Comparison of ENCODE assay signal across 23 mouse cellular contexts in the genomic region with DNA sequence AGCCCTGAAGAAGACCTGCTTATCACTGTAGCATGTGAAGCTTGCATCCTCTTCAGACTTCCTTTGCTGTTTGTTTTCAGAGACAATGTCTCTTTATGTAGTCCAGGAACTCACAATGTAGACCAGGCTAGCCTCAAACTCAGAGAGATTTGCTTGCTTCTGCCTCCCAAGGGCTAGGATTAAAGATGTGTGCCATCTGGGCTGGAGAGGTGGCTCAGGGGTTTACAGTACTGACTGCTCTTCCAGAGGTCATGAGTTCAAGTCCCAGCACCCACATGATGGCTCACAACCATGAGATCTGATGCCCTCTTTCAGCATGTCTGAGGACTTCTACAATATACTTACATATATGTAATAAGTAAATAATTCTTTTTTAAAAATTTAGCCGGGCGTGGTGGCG. TPM values are rescaled to one million over a fixed set of nuclear protein-coding genes. Genes with fewer than 3 reads are reported as not detected.
DNase-seq lines count a peak whose midpoint lies in the region; ATAC-seq and TF ChIP-seq lines count a peak whose summit lies in the region.
"Had no signal": no experiment of that assay in that cellular context is flagged by ENCODE, and none has a peak within 500 bp of the region (broad histone marks: within the 10 kb centered on the region; RNA-seq: fewer than 3 reads in every experiment).

No protein-coding gene starts in this region.

- TF ChIP-seq CTCF in CH12.LX (conservative IDR thresholded peaks at IDR 0.05 in 1 of 2, IDR thresholded peaks at IDR 0.05 in 1 of 2; ENCODE audit: low read depth in 2 of 2, low read length in 2 of 2): no peak

- H3K9ac ChIP-seq in CH12.LX (ENCODE audit: insufficient read depth, low read depth): no peak overlapping the region
- H3K9ac ChIP-seq in ES-E14 (ENCODE audit: insufficient read depth, low read depth, low read length, poor library complexity, severe bottlenecking): peak overlapping the region; percentile 9; the same call in 1 of the 2 replicates
- H3K9ac ChIP-seq: embryonic facial prominence, embryonic 12.5 days; forebrain, embryonic 13.5 days; forebrain, embryonic 15.5 days; forebrain, postnatal 0 days had no signal

- dilution Hi-C loops in CH12.LX (cut with MboI; ENCODE audit: extremely low pct_ligation_motif_present, extremely low pct_unique_long_range_greater_than_20kb, low sequenced_read_pairs): no loop called here

- H3K27ac ChIP-seq in CH12.LX (ENCODE audit: insufficient read depth, low read depth) (no peak overlapping the region), ES-E14 (ENCODE audit: insufficient read depth, low read depth, low read length, poor library complexity, severe bottlenecking) (peak overlapping the region; percentile 29; the same call in 1 of the 2 replicates)
- H3K27ac ChIP-seq: embryonic facial prominence, embryonic 10.5 days; embryonic facial prominence, embryonic 12.5 days; forebrain, embryonic 13.5 days; forebrain, embryonic 15.5 days had no signal

- no peak for TF ChIP-seq EP300 in CH12.LX (IDR thresholded peaks at IDR 0.05; ENCODE audit: low read length)

- no peaks in the 10 kb centered on the region for H3K9me3 ChIP-seq in megakaryocyte, embryonic 14.5 days
- H3K9me3 ChIP-seq in CH12.LX (replicated peaks; ENCODE audit: low read length): no peaks in the 10 kb centered on the region
- H3K9me3 ChIP-seq in ES-E14 (ENCODE audit: control insufficient read depth, insufficient read depth, low read depth, low read length): no peaks in the 10 kb centered on the region
- H3K9me3 ChIP-seq: embryonic facial prominence, embryonic 10.5 days; embryonic facial prominence, embryonic 12.5 days; forebrain, embryonic 13.5 days; forebrain, embryonic 15.5 days had no signal

- no peaks in the 10 kb centered on the region for H3K36me3 ChIP-seq in megakaryocyte, embryonic 14.5 days (replicated peaks; ENCODE audit: low read length)
- H3K36me3 ChIP-seq in CH12.LX (replicated peaks in 1 of 2; ENCODE audit: control insufficient read depth in 1 of 2, insufficient read depth in 1 of 2, low read length in 1 of 2) (no peaks in the 10 kb centered on the region), ES-E14 (ENCODE audit: control insufficient read depth, insufficient read depth, low read length, poor library complexity, severe bottlenecking) (peaks cover 2% of the 10 kb centered on the region; the same call in 1 of the 2 replicates)
- H3K36me3 ChIP-seq: embryonic facial prominence, embryonic 10.5 days; embryonic facial prominence, embryonic 12.5 days; forebrain, embryonic 15.5 days had no signal

- in situ Hi-C loops in CH12.LX (cut with MboI; ENCODE audit: low pct_ligation_motif_present, low pct_unique_long_range_greater_than_20kb, low sequenced_read_pairs): no loop called here
- in situ Hi-C loops in ES-E14 (cut with MboI; ENCODE audit: low sequenced_read_pairs in 2 of 2, unreplicated experiment in 2 of 2): loop anchor here in 1 of 2 experiments (25.0 kb wide), 1 partner anchor 398 kb away; a partner anchor contains a TSS

- no peak for DNase-seq in CH12.LX (ENCODE audit: extremely low read depth)
- no peak for DNase-seq in ES-E14 (ENCODE audit: low read depth, low spot score)
- DNase-seq in frontal cortex, adult 2 months (ENCODE audit: extremely low spot score in 1 of 2, low spot score in 1 of 2): no peak
- DNase-seq in adrenal gland, adult 18-20 months (ENCODE audit: low spot score in 2 of 2): no peak
- DNase-seq: adrenal gland, adult 2 months; adrenal gland, postnatal 10 days; adrenal gland, postnatal 25 days; B cell, adult 2 months; cerebellum, adult 11 months; cerebellum, adult 18-20 months; cerebellum, adult 9-10 months; cerebellum, postnatal 10 days; cerebellum, postnatal 25 days; forebrain, postnatal 0 days had no signal

- H3K4me3 ChIP-seq in megakaryocyte, embryonic 14.5 days (replicated peaks): peak overlapping the region; percentile 66
- H3K4me3 ChIP-seq in CH12.LX (replicated peaks in 1 of 3; ENCODE audit: low read depth in 2 of 3, low read length in 2 of 3, poor library complexity in 1 of 3): no peak overlapping the region
- no peak overlapping the region for H3K4me3 ChIP-seq in ES-E14 (ENCODE audit: insufficient read depth in 1 of 2, low read depth in 1 of 2, low read length in 2 of 2, poor library complexity in 1 of 2, severe bottlenecking in 1 of 2)
- H3K4me3 ChIP-seq: embryonic facial prominence, embryonic 10.5 days; embryonic facial prominence, embryonic 12.5 days; forebrain, embryonic 13.5 days; forebrain, embryonic 15.5 days had no signal

- ATAC-seq in megakaryocyte, adult 5-6 weeks (ENCODE audit: poor library complexity, severe bottlenecking): no peak
- ATAC-seq: activated CD4-positive, CD25-positive, alpha-beta regulatory T cell, adult 4 months; CD4-positive, CD25-positive, alpha-beta regulatory T cell, adult 4 months; forebrain, embryonic 13.5 days; forebrain, embryonic 15.5 days; forebrain, postnatal 0 days; Patski had no signal

- no peaks in the 10 kb centered on the region for H3K79me2 ChIP-seq in CH12.LX (replicated peaks; ENCODE audit: control insufficient read depth, extremely low read depth, insufficient read depth, poor library complexity, severe bottlenecking)

- TF ChIP-seq RAD21 in CH12.LX (IDR thresholded peaks at IDR 0.05; ENCODE audit: low read depth, low read length): no peak

- TF ChIP-seq POLR2A in CH12.LX (IDR thresholded peaks at IDR 0.05; ENCODE audit: low read depth, low read length): no peak

- no peak overlapping the region for H3K4me2 ChIP-seq in CH12.LX (ENCODE audit: insufficient read depth, low read depth, poor library complexity, severe bottlenecking)
- H3K4me2 ChIP-seq: embryonic facial prominence, embryonic 12.5 days; forebrain, embryonic 13.5 days; forebrain, embryonic 15.5 days had no signal

- peaks cover 6% of the 10 kb centered on the region for H3K27me3 ChIP-seq in megakaryocyte, embryonic 14.5 days (replicated peaks)
- peaks cover 10% of the 10 kb centered on the region for H3K27me3 ChIP-seq in CH12.LX (replicated peaks)
- H3K27me3 ChIP-seq: embryonic facial prominence, embryonic 12.5 days; forebrain, embryonic 13.5 days; forebrain, embryonic 15.5 days; Patski had no signal

- H3K4me1 ChIP-seq in megakaryocyte, embryonic 14.5 days: peaks cover 48% of the 10 kb centered on the region
- H3K4me1 ChIP-seq in CH12.LX (ENCODE audit: control insufficient read depth in 1 of 2, insufficient read depth in 2 of 2) (peaks cover 0 to 17% of the 10 kb centered on the region in 2 experiments; a peak in 2 of 4 replicates), ES-E14 (ENCODE audit: control insufficient read depth in 2 of 2, insufficient read depth in 2 of 2, low read length in 2 of 2, poor library complexity in 1 of 2) (peaks cover 16 to 20% of the 10 kb centered on the region in 2 experiments)

TF ChIP-seq in CH12.LX, 34 proteins besides CTCF, POLR2A, EP300 and RAD21 (continues in another document):
- TF ChIP-seq E2F4 (IDR thresholded peaks at IDR 0.05; ENCODE audit: insufficient replicate concordance, low read depth, low read length) (no peak), ZMIZ1 (IDR thresholded peaks at IDR 0.05; ENCODE audit: low read depth, low read length) (no peak), HCFC1 (IDR thresholded peaks at IDR 0.05; ENCODE audit: low read depth, low read length) (no peak), ZNF384 (IDR thresholded peaks at IDR 0.05; ENCODE audit: low read depth, low read length) (no peak)

TF ChIP-seq in ES-E14, 5 proteins besides CTCF, POLR2A, EP300 and RAD21 (continues in another document):
- TF ChIP-seq MAFK (IDR thresholded peaks at IDR 0.05; ENCODE audit: insufficient read depth, low read depth, low read length) (no peak), CHD2 (IDR thresholded peaks at IDR 0.05; ENCODE audit: low read depth, low read length) (no peak), ZNF384 (IDR thresholded peaks at IDR 0.05; ENCODE audit: low read depth, low read length) (no peak), ZC3H11A (IDR thresholded peaks at IDR 0.05; ENCODE audit: borderline replicate concordance, low read depth, low read length) (no peak)

RNA-seq across cellular contexts. Expression of a gene that starts 5.6 kb away (rescaled TPM):
- 2.1 and 2.3 TPM in 2 replicates for polyA plus RNA-seq in megakaryocyte, embryonic 14.5 days (2012; ENCODE audit: insufficient read depth, low replicate concordance)
- 1.5 and 1.6 TPM in 2 replicates for total RNA-seq in megakaryocyte, adult 5-6 weeks (2015)
- total RNA-seq in megakaryocyte, adult 5-6 weeks (2017): 1.4 and 1.6 TPM in 2 replicates
- total RNA-seq in CH12.LX (2012; rRNA removed) (5.5 and 9.8 TPM in 2 replicates), CH12.LX (2014; rRNA removed) (5.8 and 7.1 TPM in 2 replicates), ES-E14 (2012; rRNA removed) (14.9 and 23.5 TPM in 2 replicates)
- 9.1 and 11.0 TPM in 2 replicates for polyA plus RNA-seq in CH12.LX (2012; ENCODE audit: insufficient read length, low read depth)
- polyA plus RNA-seq in frontal cortex, adult 2 months (2012; rRNA removed): 14.0 and 14.2 TPM in 2 replicates
- total RNA-seq in adrenal gland, adult 18-20 months (2021): 1 to 10 TPM in 1 of 2 experiments, under 1 TPM in 1; 0.86 to 1.2 TPM

RNA-seq across cellular contexts. Expression of a gene that starts 14.9 kb away (rescaled TPM):
- 1.0 and 4.3 TPM in 2 replicates for polyA plus RNA-seq in megakaryocyte, embryonic 14.5 days (2012; ENCODE audit: insufficient read depth, low replicate concordance)
- 3.3 and 4.5 TPM in 2 replicates for total RNA-seq in megakaryocyte, adult 5-6 weeks (2015)
- 5.5 and 6.2 TPM in 2 replicates for total RNA-seq in megakaryocyte, adult 5-6 weeks (2017)
- total RNA-seq in CH12.LX (2012; rRNA removed) (7.8 and 9.1 TPM in 2 replicates), CH12.LX (2014; rRNA removed) (3.7 and 3.8 TPM in 2 replicates), ES-E14 (2012; rRNA removed) (5.4 and 8.0 TPM in 2 replicates)
- 8.1 and 9.2 TPM in 2 replicates for polyA plus RNA-seq in CH12.LX (2012; ENCODE audit: insufficient read length, low read depth)
- polyA plus RNA-seq in frontal cortex, adult 2 months (2012; rRNA removed): 7.7 and 7.8 TPM in 2 replicates
- 10 to 100 TPM; 12.6 to 13.4 TPM for total RNA-seq in adrenal gland, adult 18-20 months (2021)

RNA-seq across cellular contexts. Expression of a gene that starts 53.8 kb away (rescaled TPM):
- 11.5 and 21.2 TPM in 2 replicates for polyA plus RNA-seq in megakaryocyte, embryonic 14.5 days (2012; ENCODE audit: insufficient read depth, low replicate concordance)
- total RNA-seq in megakaryocyte, adult 5-6 weeks (2015): 20.3 and 31.8 TPM in 2 replicates
- total RNA-seq in megakaryocyte, adult 5-6 weeks (2017): 32.5 and 36.4 TPM in 2 replicates
- total RNA-seq in CH12.LX (2012; rRNA removed) (135 and 161 TPM in 2 replicates), CH12.LX (2014; rRNA removed) (164 and 167 TPM in 2 replicates), ES-E14 (2012; rRNA removed) (77.6 and 86.5 TPM in 2 replicates)
- 114 and 131 TPM in 2 replicates for polyA plus RNA-seq in CH12.LX (2012; ENCODE audit: insufficient read length, low read depth)
- polyA plus RNA-seq in frontal cortex, adult 2 months (2012; rRNA removed): 106 TPM in 2 replicates
- 10 to 100 TPM; 36.2 to 40.4 TPM for total RNA-seq in adrenal gland, adult 18-20 months (2021)

RNA-seq across cellular contexts. Expression of a gene that starts 53.9 kb away (rescaled TPM):
- 4.0 and 4.3 TPM in 2 replicates for polyA plus RNA-seq in megakaryocyte, embryonic 14.5 days (2012; ENCODE audit: insufficient read depth, low replicate concordance)
- total RNA-seq in megakaryocyte, adult 5-6 weeks (2015): 3.1 and 3.7 TPM in 2 replicates
- 3.5 and 5.0 TPM in 2 replicates for total RNA-seq in megakaryocyte, adult 5-6 weeks (2017)
- 6.7 and 7.5 TPM in 2 replicates for total RNA-seq in CH12.LX (2012; rRNA removed)
- total RNA-seq in CH12.LX (2014; rRNA removed): 2.6 and 3.1 TPM in 2 replicates
- polyA plus RNA-seq in CH12.LX (2012; ENCODE audit: insufficient read length, low read depth): 2.8 and 2.9 TPM in 2 replicates
- total RNA-seq in ES-E14 (2012; rRNA removed): 11.2 and 12.6 TPM in 2 replicates
- 27.6 and 29.4 TPM in 2 replicates for polyA plus RNA-seq in frontal cortex, adult 2 months (2012; rRNA removed)
- 10 to 100 TPM in 1 of 2 experiments, 1 to 10 TPM in 1; 8.1 to 11.2 TPM for total RNA-seq in adrenal gland, adult 18-20 months (2021)
